Mouse (Mus musculus): Measurements from ENCODE around the gene Dhrs7c.

Gene Dhrs7c

GRCm38 (mm10) chr11:67845193-67845592 lies 47.2 kb downstream of the Dhrs7c start:
- DNase-seq (ENCODE audit: low spot score): no peak

- DNase-seq (ENCODE audit: low spot score): no peak
Observed at GRCm38 (mm10) chr11:67851770-67852169, 53.8 kb downstream of the Dhrs7c start.

- DNase-seq (ENCODE audit: low spot score): no peak
Observed at GRCm38 (mm10) chr11:67853996-67854395, 56.0 kb downstream of the Dhrs7c start.

GRCm38 (mm10) chr11:67855035-67855434 lies 57.0 kb downstream of the Dhrs7c start:
- DNase-seq (ENCODE audit: low spot score): peak; percentile 60

GRCm38 (mm10) chr11:67858518-67858917 lies 60.5 kb downstream of the Dhrs7c start:
- DNase-seq (ENCODE audit: low spot score): no peak

GRCm38 (mm10) chr11:67860743-67861398 lies 62.9 kb downstream of the Dhrs7c start:
- DNase-seq (ENCODE audit: low spot score): no peak

- peak; percentile 47 for DNase-seq (ENCODE audit: low spot score)
Observed at GRCm38 (mm10) chr11:67861399-67861838, 63.4 kb downstream of the Dhrs7c start.

- peak; percentile 32 for DNase-seq (ENCODE audit: low spot score)
Observed at GRCm38 (mm10) chr11:67865100-67865499, 67.1 kb downstream of the Dhrs7c start.

All from embryo, embryonic 10 days (tissue).